Mouse (Mus musculus): ENCODE measurements around the gene Fam78b. TPM values are rescaled to one million over a fixed set of nuclear protein-coding genes. Genes with fewer than 3 reads are reported as not detected.

The Fam78b gene
- polyA plus RNA-seq, 1 experiment from 2014 or later = 0.93 TPM

- 78% methylated on average over 3 of the region's 3 CpGs for WGBS
- H3K4me2 ChIP-seq = no peak overlapping the region
Observed at GRCm38 (mm10) chr1:167050859-167051258, 49.6 kb downstream of the Fam78b start.

GRCm38 (mm10) chr1:167054029-167054428 is 52.8 kb downstream of the Fam78b start:
- no peaks in the 10 kb centered on the region for H3K27me3 ChIP-seq (replicated peaks; ENCODE audit: control insufficient read depth, insufficient read depth, low read length)
- H3K9me3 ChIP-seq (ENCODE audit: control insufficient read depth, low read length) = no peaks in the 10 kb centered on the region
- no peaks in the 10 kb centered on the region for H3K36me3 ChIP-seq (ENCODE audit: control insufficient read depth, insufficient read depth, low read length)
- no peak overlapping the region for H3K4me2 ChIP-seq
- no peak overlapping the region for H3K9ac ChIP-seq (ENCODE audit: low read depth, low read length)
- WGBS = 66% methylated on average over 7 of the region's 7 CpGs
- H3K27ac ChIP-seq (ENCODE audit: low read depth, low read length) = no peak overlapping the region
- DNase-seq (ENCODE audit: low spot score) (no peak), ATAC-seq (replicated peaks; ENCODE audit: low FRiP score) (no peak)
- no peak overlapping the region for H3K4me3 ChIP-seq (ENCODE audit: low read depth, low read length)
- no peaks in the 10 kb centered on the region for H3K4me1 ChIP-seq (replicated peaks; ENCODE audit: control insufficient read depth, insufficient read depth, low read length)

More at GRCm38 (mm10) chr1:167050859-167051258, 49.6 kb downstream of the Fam78b start:
- Histone ChIP-seq H3K9me3 (ENCODE audit: control insufficient read depth, low read length) (no peaks in the 10 kb centered on the region), H3K4me3 (ENCODE audit: low read depth, low read length) (no peak overlapping the region), H3K4me1 (replicated peaks; ENCODE audit: control insufficient read depth, insufficient read depth, low read length) (no peaks in the 10 kb centered on the region), H3K27me3 (replicated peaks; ENCODE audit: control insufficient read depth, insufficient read depth, low read length) (no peaks in the 10 kb centered on the region), H3K27ac (ENCODE audit: low read depth, low read length) (no peak overlapping the region), H3K36me3 (ENCODE audit: control insufficient read depth, insufficient read depth, low read length) (no peaks in the 10 kb centered on the region), H3K9ac (ENCODE audit: low read depth, low read length) (no peak overlapping the region)
- no peak for DNase-seq (ENCODE audit: low spot score)
- no peak for ATAC-seq (replicated peaks; ENCODE audit: low FRiP score)

GRCm38 (mm10) chr1:167057543-167057942 is 56.3 kb downstream of the Fam78b start:
- Histone ChIP-seq H3K27ac (ENCODE audit: low read depth, low read length) (no peak overlapping the region), H3K4me1 (replicated peaks; ENCODE audit: control insufficient read depth, insufficient read depth, low read length) (no peaks in the 10 kb centered on the region), H3K36me3 (ENCODE audit: control insufficient read depth, insufficient read depth, low read length) (no peaks in the 10 kb centered on the region), H3K9me3 (ENCODE audit: control insufficient read depth, low read length) (no peaks in the 10 kb centered on the region), H3K4me3 (ENCODE audit: low read depth, low read length) (no peak overlapping the region), H3K4me2 (no peak overlapping the region), H3K9ac (ENCODE audit: low read depth, low read length) (no peak overlapping the region), H3K27me3 (replicated peaks; ENCODE audit: control insufficient read depth, insufficient read depth, low read length) (no peaks in the 10 kb centered on the region)
- WGBS = 65% methylated on average over 5 of the region's 5 CpGs
- ATAC-seq (replicated peaks; ENCODE audit: low FRiP score) (no peak), DNase-seq (ENCODE audit: low spot score) (no peak)

GRCm38 (mm10) chr1:167059550-167060285 is 58.5 kb downstream of the Fam78b start:
- H3K9me3 ChIP-seq (ENCODE audit: control insufficient read depth, low read length) = no peaks in the 10 kb centered on the region

GRCm38 (mm10) chr1:167063971-167064370 is 62.8 kb downstream of the Fam78b start:
- WGBS = 50% methylated on average over 4 of the region's 4 CpGs
- no peak for DNase-seq (ENCODE audit: low spot score)
- no peak overlapping the region for H3K27ac ChIP-seq (ENCODE audit: low read depth, low read length)
- H3K4me2 ChIP-seq = no peak overlapping the region
- H3K27me3 ChIP-seq (replicated peaks; ENCODE audit: control insufficient read depth, insufficient read depth, low read length) = no peaks in the 10 kb centered on the region
- H3K9ac ChIP-seq (ENCODE audit: low read depth, low read length) = no peak overlapping the region
- H3K4me3 ChIP-seq (ENCODE audit: low read depth, low read length) = no peak overlapping the region
- H3K9me3 ChIP-seq (ENCODE audit: control insufficient read depth, low read length) = no peaks in the 10 kb centered on the region
- no peaks in the 10 kb centered on the region for H3K4me1 ChIP-seq (replicated peaks; ENCODE audit: control insufficient read depth, insufficient read depth, low read length)
- no peak for ATAC-seq (replicated peaks; ENCODE audit: low FRiP score)
- no peaks in the 10 kb centered on the region for H3K36me3 ChIP-seq (ENCODE audit: control insufficient read depth, insufficient read depth, low read length)

More at GRCm38 (mm10) chr1:167059550-167060285, 58.5 kb downstream of the Fam78b start:
- Histone ChIP-seq H3K27ac (ENCODE audit: low read depth, low read length) (no peak overlapping the region), H3K4me2 (no peak overlapping the region), H3K4me3 (ENCODE audit: low read depth, low read length) (no peak overlapping the region), H3K27me3 (replicated peaks; ENCODE audit: control insufficient read depth, insufficient read depth, low read length) (no peaks in the 10 kb centered on the region), H3K36me3 (ENCODE audit: control insufficient read depth, insufficient read depth, low read length) (no peaks in the 10 kb centered on the region), H3K9ac (ENCODE audit: low read depth, low read length) (no peak overlapping the region), H3K4me1 (replicated peaks; ENCODE audit: control insufficient read depth, insufficient read depth, low read length) (no peaks in the 10 kb centered on the region)
- WGBS = 59% methylated on average over 9 of the region's 9 CpGs
- DNase-seq (ENCODE audit: low spot score) (no peak), ATAC-seq (replicated peaks; ENCODE audit: low FRiP score) (no peak)

- Histone ChIP-seq H3K9ac (ENCODE audit: low read depth, low read length) (no peak overlapping the region), H3K27ac (ENCODE audit: low read depth, low read length) (no peak overlapping the region), H3K4me3 (ENCODE audit: low read depth, low read length) (no peak overlapping the region), H3K9me3 (ENCODE audit: control insufficient read depth, low read length) (no peaks in the 10 kb centered on the region), H3K4me2 (no peak overlapping the region), H3K27me3 (replicated peaks; ENCODE audit: control insufficient read depth, insufficient read depth, low read length) (no peaks in the 10 kb centered on the region), H3K36me3 (ENCODE audit: control insufficient read depth, insufficient read depth, low read length) (no peaks in the 10 kb centered on the region), H3K4me1 (replicated peaks; ENCODE audit: control insufficient read depth, insufficient read depth, low read length) (no peaks in the 10 kb centered on the region)
- WGBS = 43% methylated on average over 4 of the region's 4 CpGs
- DNase-seq (ENCODE audit: low spot score) (no peak), ATAC-seq (replicated peaks; ENCODE audit: low FRiP score) (no peak)
Observed at GRCm38 (mm10) chr1:167065541-167065940, 64.3 kb downstream of the Fam78b start.

GRCm38 (mm10) chr1:167065986-167066385 is 64.8 kb downstream of the Fam78b start:
- Histone ChIP-seq H3K27me3 (replicated peaks; ENCODE audit: control insufficient read depth, insufficient read depth, low read length) (no peaks in the 10 kb centered on the region), H3K4me3 (ENCODE audit: low read depth, low read length) (no peak overlapping the region), H3K4me1 (replicated peaks; ENCODE audit: control insufficient read depth, insufficient read depth, low read length) (no peaks in the 10 kb centered on the region), H3K4me2 (no peak overlapping the region), H3K9me3 (ENCODE audit: control insufficient read depth, low read length) (no peaks in the 10 kb centered on the region), H3K36me3 (ENCODE audit: control insufficient read depth, insufficient read depth, low read length) (no peaks in the 10 kb centered on the region), H3K9ac (ENCODE audit: low read depth, low read length) (no peak overlapping the region), H3K27ac (ENCODE audit: low read depth, low read length) (no peak overlapping the region)
- no peak for DNase-seq (ENCODE audit: low spot score)
- 65% methylated on average over 10 of the region's 10 CpGs for WGBS
- ATAC-seq (replicated peaks; ENCODE audit: low FRiP score) = no peak

- Histone ChIP-seq H3K4me3 (ENCODE audit: low read depth, low read length) (no peak overlapping the region), H3K36me3 (ENCODE audit: control insufficient read depth, insufficient read depth, low read length) (no peaks in the 10 kb centered on the region), H3K9ac (ENCODE audit: low read depth, low read length) (no peak overlapping the region), H3K4me1 (replicated peaks; ENCODE audit: control insufficient read depth, insufficient read depth, low read length) (no peaks in the 10 kb centered on the region), H3K9me3 (ENCODE audit: control insufficient read depth, low read length) (no peaks in the 10 kb centered on the region), H3K27ac (ENCODE audit: low read depth, low read length) (no peak overlapping the region), H3K27me3 (replicated peaks; ENCODE audit: control insufficient read depth, insufficient read depth, low read length) (no peaks in the 10 kb centered on the region), H3K4me2 (no peak overlapping the region)
- ATAC-seq (replicated peaks; ENCODE audit: low FRiP score) (no peak), DNase-seq (ENCODE audit: low spot score) (no peak)
- 74% methylated on average over 9 of the region's 9 CpGs for whole genome bisulfite sequencing
Observed at GRCm38 (mm10) chr1:167066933-167067341, 65.7 kb downstream of the Fam78b start.

GRCm38 (mm10) chr1:167069741-167070140 is 68.5 kb downstream of the Fam78b start:
- no peaks in the 10 kb centered on the region for H3K9me3 ChIP-seq (ENCODE audit: control insufficient read depth, low read length)
- H3K4me3 ChIP-seq (ENCODE audit: low read depth, low read length) = no peak overlapping the region
- no peak overlapping the region for H3K9ac ChIP-seq (ENCODE audit: low read depth, low read length)
- H3K4me2 ChIP-seq = no peak overlapping the region
- DNase-seq (ENCODE audit: low spot score) = no peak
- H3K36me3 ChIP-seq (ENCODE audit: control insufficient read depth, insufficient read depth, low read length) = no peaks in the 10 kb centered on the region
- no peaks in the 10 kb centered on the region for H3K4me1 ChIP-seq (replicated peaks; ENCODE audit: control insufficient read depth, insufficient read depth, low read length)
- no peak overlapping the region for H3K27ac ChIP-seq (ENCODE audit: low read depth, low read length)
- WGBS = 60% methylated on average over 9 of the region's 9 CpGs
- ATAC-seq (replicated peaks; ENCODE audit: low FRiP score) = no peak
- no peaks in the 10 kb centered on the region for H3K27me3 ChIP-seq (replicated peaks; ENCODE audit: control insufficient read depth, insufficient read depth, low read length)
